Mouse (Mus musculus) kidney, adult 2 months (tissue): ENCODE measurements around the gene Rnf222.

Experiments
- CTCF ChIP-seq: fragments of 200-500 bp; conservative IDR thresholded peaks from 2 replicates; pipeline ENCODE4 v1.5.1; 2011; ENCODE audit warnings: low read depth, mild to moderate bottlenecking, control low read depth, low read length, moderate library complexity, mixed read lengths; ENCODE audit not compliant: insufficient read depth, insufficient read length
- POLR2A ChIP-seq: fragments of 200-500 bp; IDR thresholded peaks from one replicate; pipeline ENCODE4 v1.6.1; 2011; ENCODE audit warnings: low read depth, low read length, control low read depth

GRCm38 (mm10) chr11:68886091-68886490, 2.3 kb upstream of the Rnf222 start:
- TF ChIP-seq CTCF (no peak), POLR2A (no peak)
